In genomic region chr16:45923731-45924424, GRCm38 (mm10) we compare ENCODE assay signal across 14 mouse cellular contexts. TPM values are rescaled to one million over a fixed set of nuclear protein-coding genes. Genes with fewer than 3 reads are reported as not detected.
DNase-seq lines count a peak whose midpoint lies in the region; ATAC-seq lines count a peak whose summit lies in the region.
"Had no signal": no experiment of that assay in that cellular context is flagged by ENCODE, and none has a peak within 500 bp of the region (broad histone marks: within the 10 kb centered on the region; RNA-seq: fewer than 3 reads in every experiment).

No protein-coding gene starts in this region.

- no peak overlapping the region for H3K4me2 ChIP-seq in heart, embryonic 11.5 days
- no peak overlapping the region for H3K4me2 ChIP-seq in neural tube, embryonic 15.5 days
- H3K4me2 ChIP-seq: midbrain, embryonic 13.5 days; neural tube, embryonic 12.5 days had no signal

- ATAC-seq in heart, embryonic 11.5 days (replicated peaks; ENCODE audit: insufficient number of reproducible peaks, low FRiP score, low TSS enrichment) = no peak
- ATAC-seq in neural tube, embryonic 15.5 days (ENCODE audit: low FRiP score) = no peak
- ATAC-seq: midbrain, embryonic 13.5 days had no signal

- peak; percentile 26 to 38 for DNase-seq in heart, adult 9 months (ENCODE audit: low spot score in 2 of 2)
- DNase-seq in neural tube, embryonic 10.5 days (ENCODE audit: extremely low spot score, low spot score) = peak; percentile 46
- peak; percentile 60 for DNase-seq in kidney, postnatal 10 days
- DNase-seq in hindbrain, embryonic 10.5 days (ENCODE audit: low spot score) = no peak
- DNase-seq in spleen, postnatal 14 days (ENCODE audit: low spot score in 2 of 2) = no peak
- DNase-seq in urinary bladder, postnatal 4 days (ENCODE audit: low spot score in 2 of 2) = no peak
- DNase-seq: adrenal gland, postnatal 25 days; cerebellum, adult 18-20 months; lung, adult 2 months had no signal

- H3K4me3 ChIP-seq in heart, embryonic 11.5 days (ENCODE audit: low read depth, low read length) = no peak overlapping the region
- no peak overlapping the region for H3K4me3 ChIP-seq in neural tube, embryonic 15.5 days (replicated peaks)
- no peak overlapping the region for H3K4me3 ChIP-seq in hindbrain, embryonic 10.5 days
- H3K4me3 ChIP-seq: midbrain, embryonic 13.5 days; neural tube, embryonic 12.5 days had no signal

- H3K36me3 ChIP-seq in heart, embryonic 11.5 days (ENCODE audit: control insufficient read depth, insufficient read depth, low read length) = no peaks in the 10 kb centered on the region
- H3K36me3 ChIP-seq in neural tube, embryonic 15.5 days = no peaks in the 10 kb centered on the region
- no peaks in the 10 kb centered on the region for H3K36me3 ChIP-seq in hindbrain, embryonic 10.5 days
- H3K36me3 ChIP-seq: midbrain, embryonic 13.5 days; neural tube, embryonic 12.5 days had no signal

- H3K9ac ChIP-seq in heart, embryonic 11.5 days (ENCODE audit: low read depth, low read length) = no peak overlapping the region
- H3K9ac ChIP-seq in neural tube, embryonic 15.5 days (replicated peaks) = no peak overlapping the region
- H3K9ac ChIP-seq: midbrain, embryonic 13.5 days; neural tube, embryonic 12.5 days had no signal

- no peak overlapping the region for H3K27ac ChIP-seq in heart, embryonic 11.5 days (ENCODE audit: low read depth, low read length)
- H3K27ac ChIP-seq in neural tube, embryonic 15.5 days (replicated peaks) = no peak overlapping the region
- H3K27ac ChIP-seq in hindbrain, embryonic 10.5 days = no peak overlapping the region
- H3K27ac ChIP-seq: midbrain, embryonic 13.5 days; neural tube, embryonic 12.5 days had no signal

- H3K27me3 ChIP-seq in heart, embryonic 11.5 days (ENCODE audit: control insufficient read depth, insufficient read depth, low read length) = no peaks in the 10 kb centered on the region
- H3K27me3 ChIP-seq in neural tube, embryonic 15.5 days (replicated peaks) = no peaks in the 10 kb centered on the region
- no peaks in the 10 kb centered on the region for H3K27me3 ChIP-seq in hindbrain, embryonic 10.5 days (ENCODE audit: insufficient read depth, poor library complexity, severe bottlenecking)
- H3K27me3 ChIP-seq: midbrain, embryonic 13.5 days; neural tube, embryonic 12.5 days; Patski had no signal

- 67% methylated on average over 6 of the region's 6 CpGs for WGBS in heart, embryonic 11.5 days (ENCODE audit: insufficient replicate concordance)
- WGBS in neural tube, embryonic 15.5 days = 32% methylated on average over 6 of the region's 6 CpGs
- 73% methylated on average over 6 of the region's 6 CpGs for WGBS in hindbrain, embryonic 10.5 days

- no peaks in the 10 kb centered on the region for H3K9me3 ChIP-seq in heart, embryonic 11.5 days (replicated peaks; ENCODE audit: control insufficient read depth, low read length)
- H3K9me3 ChIP-seq in neural tube, embryonic 15.5 days (replicated peaks) = no peaks in the 10 kb centered on the region
- H3K9me3 ChIP-seq in hindbrain, embryonic 10.5 days = no peaks in the 10 kb centered on the region
- H3K9me3 ChIP-seq: midbrain, embryonic 13.5 days; neural tube, embryonic 12.5 days had no signal

- H3K4me1 ChIP-seq in heart, embryonic 11.5 days (ENCODE audit: control insufficient read depth, insufficient read depth, low read length) = peaks cover 13% of the 10 kb centered on the region
- H3K4me1 ChIP-seq in neural tube, embryonic 15.5 days = peaks cover 4% of the 10 kb centered on the region
- H3K4me1 ChIP-seq in hindbrain, embryonic 10.5 days (replicated peaks) = peaks cover 6% of the 10 kb centered on the region; the same call in 1 of the 2 replicates
- H3K4me1 ChIP-seq: midbrain, embryonic 13.5 days had no signal

RNA-seq across cellular contexts. Expression of gene Phldb2, which starts 29.5 kb away (rescaled TPM):
- 37.3 and 38.2 TPM in 2 replicates for polyA plus RNA-seq in heart, embryonic 11.5 days (2014; fragmentation: Nextera tagmentation; extraction: Ambion mirVana)
- 7.2 and 11.2 TPM in 2 replicates for polyA plus RNA-seq in neural tube, embryonic 15.5 days (2015; fragmentation: Nextera tagmentation; extraction: Ambion mirVana)
- polyA plus RNA-seq in hindbrain, embryonic 10.5 days (2016; fragmentation: Nextera tagmentation; extraction: Ambion mirVana) = 25.7 and 33.2 TPM in 2 replicates

Comparison
In these comparisons a context has a peak if more than half of its experiments do, and no peak if none do; other contexts are left out.
1. DNase-seq: peak in heart, adult 9 months (2 of 2), neural tube, embryonic 10.5 days (single experiment) and kidney, postnatal 10 days (single experiment); none in hindbrain, embryonic 10.5 days (single experiment), spleen, postnatal 14 days (0 of 2) and urinary bladder, postnatal 4 days (0 of 2).